Mouse (Mus musculus): Measurements from ENCODE around the gene Slc2a4.
A peak's percentile ranks its signal among the peaks of the same experiment; 100 is the strongest.
"Not testable (repeated sequence)": the region's sequence is repeated elsewhere in the genome, so short reads cannot be mapped to it uniquely, and the experiment has no call there.

Gene Slc2a4

DNA sequence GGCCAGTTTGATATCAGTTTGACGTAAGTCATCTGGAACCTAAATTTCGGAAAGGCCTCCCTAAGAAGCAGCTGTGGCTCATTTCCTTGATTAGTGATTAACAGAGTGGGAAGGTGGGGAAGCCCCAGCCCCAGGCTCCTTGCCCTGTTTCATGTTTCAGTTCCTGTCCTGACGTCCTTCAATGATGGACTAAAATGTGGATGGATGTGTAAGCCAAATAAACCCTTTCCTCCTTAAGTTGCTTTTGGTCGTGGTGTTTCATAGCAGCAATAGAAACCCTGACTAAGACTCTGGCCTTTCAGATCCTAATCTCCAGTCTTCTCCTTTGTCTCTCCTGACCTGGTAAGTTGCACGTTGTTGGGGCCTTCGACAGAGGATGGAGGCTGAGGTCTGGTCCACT is 22.2 kb upstream of the Slc2a4 start:
- DNase-seq: no peak

DNA sequence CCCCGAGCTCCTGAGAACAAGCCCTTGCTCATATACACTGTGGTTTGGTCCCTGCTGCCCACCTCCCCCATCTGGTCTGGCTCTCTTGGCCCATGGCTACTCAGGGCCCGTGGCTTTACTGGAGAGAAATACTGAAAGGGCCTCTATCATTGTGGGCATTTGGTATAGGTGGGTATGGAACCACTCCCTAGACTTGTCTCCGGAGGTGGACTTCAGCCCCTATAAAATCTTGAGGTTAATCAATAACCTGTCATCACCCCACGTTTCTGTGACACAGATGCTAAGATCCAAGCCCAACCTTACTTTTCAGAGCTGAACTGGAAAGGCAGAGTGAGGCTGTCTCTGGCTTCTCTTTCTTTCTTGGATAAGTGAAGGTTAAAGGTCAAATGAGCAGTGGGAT is 20.8 kb upstream of the Slc2a4 start:
- no peak for DNase-seq

DNA sequence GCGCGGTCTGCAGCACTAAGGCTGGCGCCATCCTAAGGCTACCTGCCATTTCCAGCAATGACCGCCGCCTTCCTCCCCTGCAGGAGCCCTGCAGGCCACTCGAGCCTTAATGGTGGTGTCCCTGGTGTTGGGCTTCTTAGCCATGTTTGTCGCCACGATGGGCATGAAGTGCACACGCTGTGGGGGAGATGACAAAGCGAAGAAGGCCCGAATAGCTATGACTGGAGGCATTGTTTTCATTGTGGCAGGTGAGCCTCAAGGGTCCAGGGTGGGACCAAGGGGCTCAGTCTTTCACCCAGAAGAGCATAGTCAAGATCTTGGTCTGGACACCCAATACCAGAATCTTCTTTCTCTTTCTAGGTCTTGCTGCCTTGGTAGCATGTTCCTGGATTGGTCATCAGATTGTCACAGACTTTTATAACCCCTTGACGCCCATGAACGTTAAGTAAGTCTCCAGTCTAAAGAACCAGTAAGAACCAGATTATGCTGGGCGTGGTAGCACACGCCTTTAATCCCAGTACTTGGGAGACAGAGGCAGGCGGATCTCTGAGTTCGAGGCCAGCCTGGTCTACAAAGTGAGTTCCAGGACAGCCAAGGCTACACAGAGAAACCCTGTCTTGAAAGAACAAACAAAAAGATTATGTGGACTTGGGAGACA is 19.0 kb upstream of the Slc2a4 start:
- DNase-seq: no peak

DNA sequence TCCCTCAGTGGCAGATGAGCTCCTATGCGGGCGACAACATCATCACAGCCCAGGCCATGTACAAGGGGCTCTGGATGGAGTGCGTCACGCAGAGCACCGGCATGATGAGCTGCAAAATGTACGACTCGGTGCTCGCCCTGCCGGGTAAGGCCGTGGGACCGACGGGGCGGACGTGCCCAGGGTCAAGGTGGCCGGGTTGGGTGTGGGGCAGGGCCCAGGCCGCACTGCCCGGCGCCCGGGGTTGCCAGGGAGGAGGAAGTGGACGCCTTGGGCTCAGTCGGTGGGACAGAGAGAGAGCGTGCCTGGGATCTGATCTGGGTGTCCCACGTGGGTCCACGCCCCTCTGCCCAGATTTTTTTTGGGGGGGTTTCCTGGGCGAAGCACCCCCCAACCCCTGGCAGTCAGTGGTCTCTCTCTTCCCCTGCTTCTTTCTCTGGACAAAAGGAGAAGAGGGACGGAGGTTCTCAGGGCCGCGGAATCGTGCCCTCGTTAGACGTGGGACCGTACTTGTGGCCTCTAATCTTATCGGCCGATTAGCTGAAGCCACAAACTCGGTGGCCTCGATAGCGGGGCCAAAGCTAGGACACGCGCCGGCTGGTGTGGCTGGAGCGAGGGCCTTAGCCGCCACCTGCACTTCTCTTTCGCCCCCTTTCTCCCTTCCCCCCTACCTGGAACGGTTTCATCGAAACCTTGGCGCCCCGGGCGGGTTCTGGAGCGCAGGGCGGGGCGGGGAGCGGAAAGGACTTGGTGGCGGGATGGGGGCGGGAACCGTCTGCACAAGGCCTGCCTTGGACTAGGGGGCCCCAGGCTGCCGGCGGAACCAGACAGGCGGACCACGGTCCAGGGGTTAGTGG is 18.2 kb upstream of the Slc2a4 start:
- peak; percentile 47 for DNase-seq

DNA sequence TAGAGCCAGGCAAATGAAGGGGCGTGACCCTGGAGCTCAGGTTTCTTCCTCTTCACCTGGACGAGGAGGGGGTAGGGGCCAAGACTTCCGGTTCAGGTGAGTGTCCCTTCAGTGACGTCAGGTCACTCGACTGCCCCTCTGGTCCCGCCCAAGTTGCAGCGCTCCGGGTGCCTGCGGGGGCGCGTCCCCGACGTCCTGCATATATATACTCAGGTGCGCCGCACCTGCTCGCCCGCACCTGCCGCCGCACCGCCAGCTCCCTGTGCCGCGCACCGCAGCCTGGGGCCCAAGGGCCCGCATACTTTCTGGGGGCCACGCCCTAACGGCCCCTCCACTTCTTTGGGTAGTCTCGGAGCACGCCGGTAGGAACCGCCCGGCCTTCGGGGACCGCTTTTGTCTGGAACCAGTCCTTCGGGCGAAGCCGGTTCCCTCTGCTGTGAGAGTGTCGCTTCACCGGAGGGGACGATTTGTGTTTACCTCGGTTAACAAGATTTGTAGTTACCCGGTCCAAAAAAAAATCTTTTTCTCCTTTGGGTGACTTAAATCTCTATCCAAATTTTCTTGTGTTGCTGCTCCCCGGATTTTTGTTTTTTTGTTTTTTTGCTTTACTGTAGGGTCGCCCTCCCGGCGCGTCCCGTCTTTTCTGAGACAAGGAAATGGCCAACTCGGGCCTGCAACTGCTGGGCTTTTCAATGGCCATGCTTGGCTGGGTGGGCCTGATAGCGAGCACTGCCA is 17.4 kb upstream of the Slc2a4 start:
- DNase-seq: peak; percentile 79

DNA sequence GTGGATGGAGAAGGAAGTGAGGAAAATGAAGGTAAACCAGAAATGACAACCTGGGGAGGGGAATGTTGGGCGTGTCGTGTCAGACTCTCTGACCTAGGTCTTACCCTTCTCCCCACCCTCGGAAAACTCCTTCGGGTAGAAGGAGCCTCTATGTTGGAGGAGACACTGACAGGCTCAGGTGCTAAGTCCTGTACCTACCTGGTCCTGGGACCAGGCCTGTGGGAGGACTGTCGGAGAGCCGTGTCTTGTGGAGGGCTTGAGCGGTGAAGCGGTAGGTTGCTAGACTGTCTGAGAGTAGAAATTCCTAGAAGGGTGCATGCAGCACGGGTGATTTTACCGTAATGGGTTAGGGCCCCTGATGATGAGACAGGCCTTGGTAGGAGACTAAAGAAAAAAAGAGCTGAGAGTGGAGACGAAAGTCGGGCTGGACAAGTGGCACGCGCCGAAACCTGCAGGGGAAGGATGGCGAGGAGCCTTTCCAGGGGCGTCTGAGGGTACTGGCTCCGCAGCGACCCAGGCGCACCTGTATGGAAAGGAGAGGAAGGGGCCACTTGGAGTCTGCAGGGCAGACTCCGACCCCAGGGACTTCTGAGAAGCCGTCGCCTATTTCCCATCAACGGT is 16.8 kb upstream of the Slc2a4 start, which contains the start of gene Cldn7:
Gene Cldn7 (plus strand): TSS at position 130 of the 621 bp plus-strand sequence.
- no peak for DNase-seq

DNA sequence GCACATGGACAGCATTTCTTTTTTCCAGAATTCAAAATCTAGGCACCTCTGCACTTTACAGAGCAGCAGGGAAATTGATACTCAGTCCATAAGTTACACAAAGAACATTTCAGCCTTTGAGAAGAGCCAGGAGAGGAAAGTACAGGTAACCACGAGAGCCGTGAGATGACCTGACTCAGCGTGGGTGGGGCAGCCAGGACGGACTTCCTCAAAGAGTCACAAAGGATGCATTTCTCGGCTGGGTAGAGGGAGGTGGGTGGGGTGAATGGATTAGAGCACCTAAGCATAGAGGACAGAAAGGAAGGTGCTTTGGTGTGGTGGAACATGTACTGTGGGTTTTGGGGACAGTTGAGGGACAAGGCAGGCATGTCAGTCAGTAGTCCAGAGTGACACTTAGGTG is 13.9 kb upstream of the Slc2a4 start:
- no peak for DNase-seq

DNA sequence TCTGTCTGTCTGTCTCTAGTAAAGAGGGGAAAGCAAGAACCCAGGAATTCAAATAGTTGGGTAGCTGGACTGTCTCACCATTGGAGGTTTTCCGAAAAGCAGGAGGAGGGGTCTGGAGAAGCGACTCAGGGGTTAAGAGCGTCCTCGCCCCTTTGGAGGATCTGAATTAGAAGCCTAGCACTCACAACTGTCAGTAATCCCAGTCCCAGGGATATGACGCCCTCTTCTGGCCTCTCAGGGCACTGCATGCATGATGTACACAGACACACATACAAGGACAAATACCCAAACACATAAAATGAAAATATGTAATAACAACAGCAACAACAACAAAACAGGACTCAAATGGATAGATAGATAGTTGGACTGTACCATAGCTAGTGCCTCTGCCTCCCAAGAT is 12.6 kb upstream of the Slc2a4 start:
- DNase-seq: no peak

DNA sequence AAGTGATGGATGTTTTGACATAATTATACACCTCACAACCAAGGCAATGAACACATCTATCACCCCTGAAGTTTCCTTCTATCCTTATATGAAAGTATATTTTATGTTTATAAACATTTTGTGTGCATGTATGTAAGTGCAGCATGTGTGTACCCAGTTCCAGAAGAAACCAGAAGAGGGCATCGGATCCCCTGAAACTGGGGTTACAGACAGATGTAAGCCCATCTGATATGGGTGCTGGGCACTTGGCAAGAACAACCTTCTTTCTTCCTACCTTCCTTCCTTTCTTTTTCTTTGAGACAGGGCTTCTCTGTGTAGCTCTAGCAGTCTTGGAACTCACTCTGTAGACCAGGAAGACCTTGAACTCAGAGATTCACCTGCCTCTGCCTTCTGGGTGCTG is 8.2 kb upstream of the Slc2a4 start:
- no peak for DNase-seq

DNA sequence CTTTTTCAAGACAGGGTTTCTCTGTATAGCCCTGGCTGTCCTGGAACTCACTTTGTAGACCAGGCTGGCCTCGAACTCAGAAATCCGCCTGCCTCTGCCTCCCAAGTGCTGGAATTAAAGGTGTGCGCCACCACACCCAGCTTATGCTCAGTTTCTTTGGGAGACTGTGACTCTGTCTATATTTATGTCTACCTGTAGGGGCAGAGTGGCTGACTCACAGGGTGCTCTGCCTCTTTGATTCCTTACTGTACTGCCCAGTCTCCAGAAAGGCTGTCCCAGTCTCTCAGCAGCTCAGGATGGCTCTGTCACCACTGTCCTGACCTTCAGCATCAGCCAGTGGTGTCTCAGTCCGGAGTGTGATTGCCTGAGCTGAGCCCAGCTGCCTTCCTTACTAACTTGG is 7.6 kb upstream of the Slc2a4 start:
- DNase-seq: not testable (repeated sequence)

DNA sequence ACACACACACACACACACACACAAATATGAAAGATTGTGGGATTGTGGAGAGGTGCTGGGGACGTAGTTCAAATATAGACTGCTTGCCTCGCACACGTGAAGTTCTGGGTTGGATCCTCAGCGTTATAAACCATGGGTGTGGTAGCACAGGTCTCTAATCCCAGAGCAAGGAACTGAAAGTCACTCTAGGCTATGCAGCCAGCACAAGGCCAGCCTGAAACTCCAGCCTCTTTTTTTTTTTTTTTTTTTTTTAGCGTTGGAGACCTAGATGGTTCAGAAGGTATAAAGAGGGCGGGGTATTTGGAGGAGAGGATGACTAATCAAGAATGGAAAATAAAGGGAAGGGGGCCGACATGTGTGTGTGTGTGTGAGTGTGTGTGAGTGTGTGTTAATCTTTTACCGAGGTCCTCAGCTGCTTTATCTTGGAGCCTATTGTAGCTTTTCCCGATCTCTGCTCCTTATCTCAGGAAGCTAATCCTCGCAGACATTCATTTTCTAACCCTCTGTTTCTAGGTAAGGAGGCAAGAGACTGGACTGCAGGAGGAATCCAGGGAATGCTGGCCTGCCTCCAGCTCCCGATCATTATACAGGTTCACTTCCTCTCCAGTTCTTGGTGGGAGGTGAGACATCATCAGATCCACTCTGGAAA is 5.4 kb upstream of the Slc2a4 start:
- DNase-seq: no peak

DNA sequence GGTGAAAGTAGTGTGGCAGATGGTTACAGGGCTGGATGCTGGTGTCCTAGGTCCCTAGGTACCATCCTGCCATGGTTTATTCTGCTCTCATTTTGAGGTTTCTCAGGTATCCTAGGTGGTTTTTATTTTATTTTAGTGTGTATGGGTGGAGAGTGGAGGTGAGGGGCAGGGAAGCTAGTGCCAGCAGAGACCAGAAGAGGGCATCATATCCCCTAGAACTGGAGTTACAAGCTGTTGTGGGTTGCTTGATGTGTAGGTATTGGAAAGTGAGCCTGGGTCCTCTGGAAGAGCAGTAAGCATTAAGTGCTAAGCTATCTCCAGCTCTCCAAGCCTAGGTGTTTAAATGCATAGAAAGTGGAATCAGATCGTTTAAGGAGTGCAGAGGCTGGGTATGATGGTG is 4.3 kb upstream of the Slc2a4 start:
- DNase-seq: no peak

DNA sequence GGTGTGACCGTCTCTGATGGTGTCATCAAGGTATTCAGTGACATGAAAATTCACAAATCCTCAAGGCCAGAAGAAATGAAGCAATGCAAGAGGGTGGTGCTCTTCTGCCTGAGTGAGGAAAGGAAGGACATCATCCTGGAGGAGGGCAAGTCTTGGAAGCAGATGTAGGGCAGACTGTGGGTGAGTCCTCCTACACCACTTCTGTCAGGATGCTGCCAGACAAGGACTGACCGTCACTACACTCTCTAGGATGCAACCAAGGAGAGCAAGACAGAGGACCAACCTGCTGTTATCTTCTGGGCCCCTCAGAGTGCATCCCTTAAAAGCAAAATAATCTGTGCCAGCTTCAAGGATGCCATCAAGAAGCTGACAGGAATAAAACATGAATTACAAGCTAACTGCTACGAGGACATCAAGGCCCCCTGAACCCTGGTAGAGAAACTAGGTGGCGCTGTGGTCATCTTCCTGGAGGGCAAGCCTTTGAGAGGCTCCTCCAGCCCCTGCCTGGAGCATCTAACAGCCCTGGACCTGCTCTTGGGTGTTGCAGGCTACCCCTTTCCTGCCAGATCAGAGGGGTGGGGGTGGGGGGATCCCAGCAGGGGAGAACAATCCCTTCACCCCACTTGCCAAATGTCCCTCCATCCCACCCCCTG is 2.9 kb upstream of the Slc2a4 start:
- no peak for DNase-seq

DNA sequence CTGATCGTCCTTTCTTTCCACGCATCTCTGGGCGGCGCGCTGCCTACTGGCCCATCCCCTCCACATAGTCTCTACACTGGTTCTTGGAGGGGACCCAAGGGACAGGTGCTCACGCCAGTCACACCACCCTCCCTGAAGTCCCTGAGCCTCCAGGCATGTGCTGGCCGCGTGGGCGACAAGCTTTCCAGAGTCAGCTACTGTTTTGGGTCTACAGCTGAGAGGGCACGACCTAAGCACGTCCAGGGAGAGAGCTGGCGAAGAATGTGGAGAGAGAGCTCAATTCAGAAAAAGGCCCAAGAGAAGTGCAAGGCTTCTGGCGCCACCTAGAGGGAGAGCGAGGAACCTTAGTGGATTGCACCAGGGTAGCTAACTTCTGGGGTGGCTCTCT is 769 bp upstream of the Slc2a4 start:
- DNase-seq: peak; percentile 92

DNA sequence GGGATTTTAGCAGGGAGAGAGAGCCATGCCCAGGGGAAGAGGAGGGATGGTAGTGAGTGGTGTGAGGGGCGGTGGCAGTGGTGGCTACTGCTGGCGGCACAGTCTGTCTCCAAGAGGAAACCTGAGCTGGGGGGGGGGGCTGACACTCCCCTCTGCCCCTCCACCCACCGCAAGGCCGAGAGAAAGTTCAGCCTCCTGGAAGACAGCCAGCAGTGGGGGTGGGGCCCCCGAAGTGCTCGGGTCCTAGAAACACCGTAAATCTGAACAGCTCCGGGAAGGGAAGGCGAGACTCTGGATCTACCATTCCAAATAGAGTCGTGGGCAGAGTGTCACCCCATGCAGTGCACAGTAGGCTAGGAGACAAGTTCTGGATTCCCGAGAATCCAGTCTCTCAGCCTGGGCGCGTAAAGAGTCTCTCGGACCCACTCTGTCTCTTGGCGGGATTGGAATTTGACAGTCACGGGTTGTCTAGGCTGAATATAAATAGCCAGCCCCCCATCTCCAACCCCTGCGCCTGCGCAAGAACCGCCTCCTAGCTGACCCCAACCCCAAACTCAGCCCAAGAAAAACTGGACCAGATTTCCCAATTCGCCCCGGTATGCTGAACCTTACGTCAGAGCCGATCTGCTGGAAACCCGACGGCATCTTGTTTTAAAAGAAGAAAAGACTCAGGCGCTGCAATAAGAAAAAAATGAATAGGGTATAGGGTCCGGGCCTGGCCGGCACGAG is 487 bp downstream of the Slc2a4 start:
- DNase-seq: no peak

DNA sequence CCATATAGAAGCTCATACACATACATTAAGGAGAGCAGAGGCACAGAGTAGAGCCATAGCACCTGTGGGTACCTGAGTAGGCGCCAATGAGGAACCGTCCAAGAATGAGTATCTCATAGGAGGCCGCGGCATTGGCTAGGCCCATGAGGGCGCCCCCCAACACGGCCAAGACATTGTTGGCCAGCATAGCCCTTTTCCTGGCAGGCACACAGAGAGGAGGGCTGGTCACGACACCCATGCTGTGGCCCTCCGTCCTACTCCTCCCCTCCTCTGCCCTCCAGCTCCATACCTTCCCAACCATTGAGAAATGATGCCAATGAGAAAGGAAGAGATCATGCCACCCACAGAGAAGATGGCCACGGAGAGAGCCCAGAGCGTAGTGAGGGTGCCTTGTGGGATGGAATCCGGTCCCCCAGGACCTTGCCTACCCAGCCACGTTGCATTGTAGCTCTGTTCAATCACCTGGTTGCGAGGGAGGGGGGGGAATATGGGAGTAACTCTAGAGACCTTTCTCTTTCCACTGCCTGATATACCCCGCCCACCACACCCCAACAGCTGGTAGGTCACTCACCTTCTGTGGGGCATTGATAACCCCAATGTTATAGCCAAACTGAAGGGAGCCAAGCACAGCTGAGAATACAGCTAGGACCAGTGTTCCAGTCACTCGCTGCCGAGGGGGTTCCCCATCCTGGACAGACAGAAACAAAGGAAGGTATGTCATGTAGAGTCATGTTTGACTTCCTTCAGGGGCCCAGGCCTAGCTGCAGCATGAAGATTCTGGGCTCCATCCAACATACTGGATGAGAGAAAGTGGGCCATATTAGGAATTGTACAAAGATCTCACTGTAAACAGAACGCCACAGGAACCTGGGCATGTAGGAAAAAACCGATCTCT is 1.7 kb downstream of the Slc2a4 start:
- no peak for DNase-seq

DNA sequence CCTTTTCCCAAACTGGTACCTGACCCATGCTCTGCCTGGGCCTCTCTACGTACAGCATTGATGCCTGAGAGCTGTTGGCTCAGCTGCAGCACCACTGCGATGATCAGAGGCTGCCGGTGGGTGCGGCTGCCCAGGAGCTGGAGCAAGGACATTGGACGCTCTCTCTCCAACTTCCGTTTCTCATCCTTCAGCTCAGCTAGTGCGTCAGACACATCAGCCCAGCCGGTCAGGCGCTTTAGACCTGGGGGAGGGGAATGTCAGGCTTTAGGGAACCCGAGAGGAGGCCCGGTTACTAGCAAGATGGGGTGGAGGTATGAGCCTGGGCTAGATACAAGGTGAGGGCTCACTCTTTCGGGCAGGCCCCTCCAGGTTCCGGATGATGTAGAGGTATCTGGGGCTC is 2.8 kb downstream of the Slc2a4 start:
- no peak for DNase-seq

DNA sequence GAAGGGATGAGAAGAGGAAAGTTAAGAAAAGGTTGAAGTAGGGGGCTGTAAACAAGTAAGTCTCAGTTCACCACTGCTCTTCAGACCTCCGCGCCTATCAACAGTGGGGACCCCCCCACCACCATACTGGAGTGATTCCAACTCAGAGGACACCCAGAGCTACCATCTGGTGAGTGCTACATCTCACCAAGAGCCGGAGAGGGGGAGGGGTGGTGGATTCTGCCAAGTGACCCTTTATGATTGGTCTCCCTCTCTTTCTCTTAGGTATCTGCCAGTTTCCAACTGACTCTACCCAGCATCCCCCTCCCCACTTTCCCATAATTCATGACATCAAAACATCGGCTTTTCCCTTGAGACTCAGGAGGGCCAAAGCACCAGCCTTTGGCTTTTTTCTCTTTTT is 7.0 kb downstream of the Slc2a4 start:
- DNase-seq: no peak

DNA sequence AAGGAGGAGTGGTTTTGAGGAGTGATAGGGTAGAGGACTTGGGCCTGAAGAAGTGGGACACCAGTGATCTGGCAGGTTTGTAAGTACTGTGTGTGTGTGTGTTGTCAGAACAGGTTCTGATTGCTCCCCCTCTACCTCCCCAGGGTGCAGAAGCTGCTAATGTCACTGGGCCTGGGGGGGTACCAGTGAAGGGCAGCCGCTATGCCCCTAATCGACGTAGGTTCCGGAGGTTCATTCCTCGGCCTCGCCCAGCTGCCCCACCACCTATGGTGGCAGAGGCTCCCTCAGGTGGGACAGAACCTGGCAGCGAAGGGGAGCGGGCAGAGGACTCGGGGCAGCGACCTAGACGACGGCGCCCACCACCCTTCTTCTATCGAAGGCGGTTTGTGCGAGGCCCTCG is 8.3 kb downstream of the Slc2a4 start:
- DNase-seq: no peak

DNA sequence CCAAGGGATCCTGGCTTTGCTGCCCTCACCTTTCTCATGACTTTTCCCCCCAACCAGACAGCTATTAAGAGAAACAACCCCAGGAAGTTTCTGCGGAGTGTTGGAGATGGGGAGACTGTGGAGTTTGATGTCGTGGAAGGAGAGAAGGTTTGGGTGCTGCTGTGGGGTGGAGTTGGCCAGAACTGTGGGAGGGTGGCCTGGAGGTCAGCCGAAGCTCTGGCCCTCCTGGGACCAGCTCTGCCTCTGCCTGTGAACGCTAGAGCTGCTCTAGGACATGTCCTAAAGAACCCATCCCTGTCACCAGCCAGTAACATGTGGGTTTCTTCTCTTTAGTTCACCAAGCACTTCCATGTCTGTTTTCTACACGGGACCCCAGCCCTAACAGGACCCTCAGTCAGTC is 8.8 kb downstream of the Slc2a4 start:
- no peak for DNase-seq

All from lung, postnatal 14 days (tissue).